In the genomic region with DNA sequence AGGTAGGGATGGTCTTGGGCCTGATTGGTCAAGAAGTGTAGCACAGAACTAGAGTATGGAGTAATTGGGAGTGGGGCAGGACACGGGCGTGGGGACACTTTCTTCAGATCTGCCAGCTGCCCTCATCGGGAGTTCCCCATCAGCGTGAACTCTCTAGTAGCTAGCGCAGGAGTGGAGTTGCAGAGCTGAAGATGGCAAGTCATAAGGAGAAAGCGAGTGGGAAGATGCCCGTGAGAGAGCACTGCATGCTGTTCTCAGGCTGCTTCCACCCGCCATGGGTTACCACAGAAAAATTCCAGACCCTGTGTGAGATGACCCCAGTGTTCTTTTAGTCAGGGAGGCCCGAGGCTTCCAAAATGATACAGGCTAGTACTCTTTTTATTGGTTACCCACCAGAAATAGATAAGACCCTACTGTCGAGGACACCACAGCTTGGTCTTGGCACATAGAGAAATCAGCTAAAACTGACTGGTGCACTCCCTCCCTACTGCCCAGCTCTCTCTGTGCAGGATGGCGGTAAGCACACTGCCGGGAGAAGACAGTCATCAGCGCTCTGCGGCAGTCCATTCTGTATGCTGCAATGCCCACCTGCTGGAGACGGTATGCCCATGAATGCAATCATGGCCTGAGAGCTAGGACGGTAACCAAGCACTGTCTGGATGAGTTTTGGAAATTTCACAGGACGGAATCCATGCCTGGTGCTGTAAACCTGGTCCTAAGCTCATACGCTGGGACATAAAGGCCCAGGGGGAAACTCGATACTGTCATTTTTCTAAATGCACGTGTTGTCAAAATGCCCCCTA, we compare ENCODE assay signal across 11 mouse cellular contexts. TPM values are rescaled to one million over a fixed set of nuclear protein-coding genes. Genes with fewer than 3 reads are reported as not detected.
DNase-seq lines count a peak whose midpoint lies in the region; ATAC-seq lines count a peak whose summit lies in the region.
"Had no signal": no experiment of that assay in that cellular context is flagged by ENCODE, and none has a peak within 500 bp of the region (broad histone marks: within the 10 kb centered on the region; RNA-seq: fewer than 3 reads in every experiment).

No protein-coding gene starts in this region.

- no peaks in the 10 kb centered on the region for H3K36me3 ChIP-seq in heart, embryonic 13.5 days
- no peaks in the 10 kb centered on the region for H3K36me3 ChIP-seq in forebrain, embryonic 13.5 days (ENCODE audit: poor library complexity, severe bottlenecking)
- H3K36me3 ChIP-seq: liver, embryonic 15.5 days had no signal

- no peak for ATAC-seq in heart, embryonic 13.5 days (ENCODE audit: extremely low read depth, insufficient number of reproducible peaks, low FRiP score, low TSS enrichment)
- ATAC-seq in CD4-positive, CD25-positive, alpha-beta regulatory T cell, adult 4 months: peak; percentile 73
- no peak for ATAC-seq in forebrain, embryonic 13.5 days
- 0 out of 2 replicates have a peak, but pooled peaks have one; percentile 30 for ATAC-seq in megakaryocyte-erythroid progenitor cell, adult 5-6 weeks (replicated peaks; ENCODE audit: low FRiP score, low TSS enrichment, poor library complexity, severe bottlenecking)

- H3K27ac ChIP-seq in heart, embryonic 13.5 days (replicated peaks): no peak overlapping the region
- H3K27ac ChIP-seq in forebrain, embryonic 13.5 days: no peak overlapping the region
- H3K27ac ChIP-seq: left cerebral cortex, adult 2 months; liver, embryonic 15.5 days had no signal

- DNase-seq in heart, adult 8-10 months (ENCODE audit: low spot score): no peak
- DNase-seq in ovary, postnatal 14 days (ENCODE audit: low spot score): no peak
- no peak for DNase-seq in liver
- DNase-seq in layer of hippocampus, postnatal 14 days (ENCODE audit: low spot score in 2 of 2): no peak

- H3K27me3 ChIP-seq in heart, embryonic 13.5 days (replicated peaks): peaks cover 41% of the 10 kb centered on the region
- H3K27me3 ChIP-seq in forebrain, embryonic 13.5 days: peaks cover 20% of the 10 kb centered on the region

- no peaks in the 10 kb centered on the region for H3K4me1 ChIP-seq in heart, embryonic 13.5 days
- H3K4me1 ChIP-seq in forebrain, embryonic 13.5 days: no peaks in the 10 kb centered on the region
- H3K4me1 ChIP-seq: liver, embryonic 15.5 days had no signal

- no peak overlapping the region for H3K4me3 ChIP-seq in heart, embryonic 13.5 days
- H3K4me3 ChIP-seq in forebrain, embryonic 13.5 days: no peak overlapping the region
- H3K4me3 ChIP-seq: left cerebral cortex, adult 2 months; liver, embryonic 15.5 days had no signal

- 49% methylated on average over 20 of the region's 20 CpGs for WGBS in heart, embryonic 13.5 days
- WGBS in forebrain, embryonic 13.5 days: 39% methylated on average over 20 of the region's 20 CpGs

- H3K9me3 ChIP-seq in heart, embryonic 13.5 days: no peaks in the 10 kb centered on the region
- H3K9me3 ChIP-seq in forebrain, embryonic 13.5 days (replicated peaks): no peaks in the 10 kb centered on the region
- H3K9me3 ChIP-seq: liver, embryonic 15.5 days had no signal

- H3K9ac ChIP-seq in heart, embryonic 13.5 days: 0 out of 2 replicates have a peak overlapping the region, but pooled peaks have one; percentile 5
- H3K9ac ChIP-seq in forebrain, embryonic 13.5 days: no peak overlapping the region
- H3K9ac ChIP-seq: liver, embryonic 15.5 days had no signal

- H3K4me2 ChIP-seq in heart, embryonic 13.5 days: no peak overlapping the region
- peak overlapping the region; percentile 23 for H3K4me2 ChIP-seq in forebrain, embryonic 13.5 days
- H3K4me2 ChIP-seq: liver, embryonic 15.5 days had no signal

RNA-seq across cellular contexts. Expression of a gene that starts 9.8 kb away (rescaled TPM):
- polyA plus RNA-seq in heart, embryonic 13.5 days (2015; fragmentation: Nextera tagmentation; extraction: Ambion mirVana): 21.4 and 24.2 TPM in 2 replicates
- total RNA-seq in heart, adult 8-10 months (2022): 10 to 100 TPM; 11.4 to 14.9 (median 12.9) TPM
- 10 to 100 TPM; 29.5 to 34.5 TPM for polyA plus RNA-seq in CD4-positive, CD25-positive, alpha-beta regulatory T cell, adult 4 months (2017; shearing (Covaris generic))
- polyA plus RNA-seq in forebrain, embryonic 13.5 days (2015; fragmentation: Nextera tagmentation; extraction: Ambion mirVana): 37.2 and 40.0 TPM in 2 replicates
- total RNA-seq in megakaryocyte-erythroid progenitor cell, adult 5-6 weeks (2014; fragmentation: Nextera tagmentation): 22.7 and 24.9 TPM in 2 replicates
- total RNA-seq in megakaryocyte-erythroid progenitor cell, adult 5-6 weeks (2017): 2.4 and 3.2 TPM in 2 replicates
- 10 to 100 TPM; 31.7 to 36.2 TPM for total RNA-seq in layer of hippocampus, postnatal 14 days (2021)

RNA-seq across cellular contexts. Expression of a gene that starts 46.3 kb away (rescaled TPM):
- polyA plus RNA-seq in heart, embryonic 13.5 days (2015; fragmentation: Nextera tagmentation; extraction: Ambion mirVana): 15.2 and 20.7 TPM in 2 replicates
- total RNA-seq in heart, adult 8-10 months (2022): 1 to 10 TPM in 2 of 4 experiments, under 1 TPM in 2; 0.33 to 1.6 (median 0.89) TPM
- 10 to 100 TPM; 21.8 to 33.3 TPM for polyA plus RNA-seq in CD4-positive, CD25-positive, alpha-beta regulatory T cell, adult 4 months (2017; shearing (Covaris generic))
- 0.31 and 2.2 TPM in 2 replicates for polyA plus RNA-seq in forebrain, embryonic 13.5 days (2015; fragmentation: Nextera tagmentation; extraction: Ambion mirVana)
- not detected in 2 replicates for total RNA-seq in megakaryocyte-erythroid progenitor cell, adult 5-6 weeks (2014; fragmentation: Nextera tagmentation)
- total RNA-seq in megakaryocyte-erythroid progenitor cell, adult 5-6 weeks (2017): not detected in 2 replicates
- total RNA-seq in layer of hippocampus, postnatal 14 days (2021): under 1 TPM in 1 of 2 experiments, not detected in 1; 0.51 TPM
- total RNA-seq: granulocyte monocyte progenitor cell, adult 5-6 weeks; left cerebral cortex, adult 2 months had no signal

Comparison
In these comparisons a context has a peak if more than half of its experiments do, and no peak if none do; other contexts are left out.
1. ATAC-seq: peak in CD4-positive, CD25-positive, alpha-beta regulatory T cell, adult 4 months (single experiment) and megakaryocyte-erythroid progenitor cell, adult 5-6 weeks (single experiment); none in heart, embryonic 13.5 days (single experiment) and forebrain, embryonic 13.5 days (single experiment).